Mouse (Mus musculus) neural tube, embryonic 12.5 days (tissue): Measurements from ENCODE around the gene Il10. TPM values are rescaled to one million over a fixed set of nuclear protein-coding genes. Genes with fewer than 3 reads are reported as not detected.

Experiments used
- ATAC-seq: fragments of 200-750 bp; cut with Nextera tagmentation; 2 replicates; pipeline ENCODE4 v1.8.0; 2017; ENCODE audit warnings: low read depth, mild to moderate bottlenecking, moderate TSS enrichment, moderate library complexity; ENCODE audit not compliant: low FRiP score
- H3K27ac ChIP-seq: fragments of 300-500 bp; sonication (generic); 2 replicates; pipeline ENCODE4 v1.5.1; 2016
- H3K27me3 ChIP-seq: fragments of 300-500 bp; sonication (generic); replicated peaks from 2 replicates; pipeline ENCODE4 v1.6.1; 2016; ENCODE audit warnings: mild to moderate bottlenecking
- H3K36me3 ChIP-seq: fragments of 300-500 bp; sonication (generic); 2 replicates; pipeline ENCODE4 v1.6.1; 2016; ENCODE audit warnings: mild to moderate bottlenecking
- H3K4me1 ChIP-seq: fragments of 300-500 bp; sonication (generic); 2 replicates; pipeline ENCODE4 v1.6.1; 2016
- H3K4me2 ChIP-seq: fragments of 300-500 bp; sonication (generic); replicated peaks from 2 replicates; pipeline ENCODE4 v1.6.1; 2016; ENCODE audit warnings: mild to moderate bottlenecking
- H3K4me3 ChIP-seq: fragments of 300-500 bp; sonication (generic); 2 replicates; pipeline ENCODE4 v1.5.1; 2016
- H3K9ac ChIP-seq: fragments of 300-500 bp; sonication (generic); 2 replicates; pipeline ENCODE4 v1.6.1; 2016; ENCODE audit warnings: mild to moderate bottlenecking
- H3K9me3 ChIP-seq: fragments of 300-500 bp; sonication (generic); 2 replicates; pipeline ENCODE4 v1.6.1; 2016; ENCODE audit warnings: mild to moderate bottlenecking
- WGBS: fragments of 180-500 bp; shearing (Covaris S2); methylation state at CpG from one replicate; pipeline ENCODE4 v1.1.7; 2016; 5-methylcytosine and 5-hydroxymethylcytosine counted together
- polyA plus RNA-seq: library from polyadenylated mRNA; unstranded; fragments of >200 nt; fragmentation: Nextera tagmentation; extraction: Ambion mirVana; gene quantifications from 2 replicates; pipeline ENCODE4 v1.2.1, GENCODE M21; 2016

The Il10 gene
- not detected in 2 replicates for polyA plus RNA-seq

- no peak for ATAC-seq
- no peaks in the 10 kb centered on the region for H3K27me3 ChIP-seq
- no peaks in the 10 kb centered on the region for H3K4me1 ChIP-seq
- H3K9me3 ChIP-seq = no peaks in the 10 kb centered on the region
- no peak within 1 kb of the TSS for H3K27ac ChIP-seq
- no peak within 1 kb of the TSS for H3K9ac ChIP-seq
- 80% methylated on average over 8 of the region's 8 CpGs for WGBS
- H3K4me2 ChIP-seq = no peak within 1 kb of the TSS
- no peaks in the 10 kb centered on the region for H3K36me3 ChIP-seq
- H3K4me3 ChIP-seq = no peak within 1 kb of the TSS
These were observed at the start of gene Il10 for GRCm38 (mm10) chr1:131019492-131020098. Gene Il10, plus strand, starts transcription at chr1:131019845.

- Histone ChIP-seq H3K36me3 (no peaks in the 10 kb centered on the region), H3K9me3 (no peaks in the 10 kb centered on the region), H3K27ac (no peak overlapping the region), H3K4me1 (no peaks in the 10 kb centered on the region), H3K4me3 (no peak overlapping the region), H3K27me3 (no peaks in the 10 kb centered on the region), H3K4me2 (no peak overlapping the region), H3K9ac (no peak overlapping the region)
- no peak for ATAC-seq
- WGBS = 70% methylated on average over 1 of the region's 1 CpGs
These were observed 40.2 kb upstream of the Il10 start for GRCm38 (mm10) chr1:130979455-130979854.

GRCm38 (mm10) chr1:130984441-130984840 lies 35.2 kb upstream of the Il10 start:
- no peak overlapping the region for H3K27ac ChIP-seq
- H3K27me3 ChIP-seq = no peaks in the 10 kb centered on the region
- 68% methylated on average over 7 of the region's 7 CpGs for WGBS
- no peaks in the 10 kb centered on the region for H3K36me3 ChIP-seq
- no peak overlapping the region for H3K4me3 ChIP-seq
- no peaks in the 10 kb centered on the region for H3K9me3 ChIP-seq
- no peak overlapping the region for H3K4me2 ChIP-seq
- no peak for ATAC-seq
- H3K4me1 ChIP-seq = no peaks in the 10 kb centered on the region
- no peak overlapping the region for H3K9ac ChIP-seq

- no peaks in the 10 kb centered on the region for H3K9me3 ChIP-seq
- H3K27ac ChIP-seq = no peak overlapping the region
- ATAC-seq = no peak
- 84% methylated on average over 5 of the region's 5 CpGs for WGBS
- H3K27me3 ChIP-seq = no peaks in the 10 kb centered on the region
- no peaks in the 10 kb centered on the region for H3K4me1 ChIP-seq
- no peak overlapping the region for H3K9ac ChIP-seq
- H3K4me3 ChIP-seq = no peak overlapping the region
- H3K4me2 ChIP-seq = no peak overlapping the region
- no peaks in the 10 kb centered on the region for H3K36me3 ChIP-seq
These were observed 32.6 kb upstream of the Il10 start for GRCm38 (mm10) chr1:130987001-130987400.

DNA sequence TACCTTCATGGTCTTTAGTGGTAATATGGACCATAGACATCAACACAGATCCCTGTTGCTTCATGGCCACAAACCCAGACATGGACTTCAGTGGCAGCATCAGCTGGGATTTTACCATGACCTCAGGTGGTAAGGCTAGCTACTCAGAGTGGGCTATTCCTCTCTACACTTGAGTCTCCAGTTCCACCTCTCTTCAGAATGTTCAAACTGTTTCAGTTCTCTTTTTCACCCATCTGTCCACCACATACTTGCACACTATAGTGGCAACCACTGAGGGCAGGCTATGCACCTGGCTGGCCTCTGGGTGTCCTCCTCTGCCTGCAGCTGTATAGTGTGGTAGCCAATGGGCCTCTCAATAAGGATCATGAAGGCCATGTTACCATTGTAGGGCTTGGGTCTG lies 32.2 kb upstream of the Il10 start:
- no peak overlapping the region for H3K27ac ChIP-seq
- no peaks in the 10 kb centered on the region for H3K27me3 ChIP-seq
- H3K9me3 ChIP-seq = no peaks in the 10 kb centered on the region
- H3K4me1 ChIP-seq = no peaks in the 10 kb centered on the region
- no peaks in the 10 kb centered on the region for H3K36me3 ChIP-seq
- H3K9ac ChIP-seq = no peak overlapping the region
- no peak overlapping the region for H3K4me3 ChIP-seq
- ATAC-seq = no peak
- no peak overlapping the region for H3K4me2 ChIP-seq

- Histone ChIP-seq H3K4me3 (no peak overlapping the region), H3K9ac (no peak overlapping the region), H3K27me3 (no peaks in the 10 kb centered on the region), H3K4me2 (no peak overlapping the region), H3K27ac (no peak overlapping the region), H3K9me3 (no peaks in the 10 kb centered on the region), H3K4me1 (no peaks in the 10 kb centered on the region), H3K36me3 (no peaks in the 10 kb centered on the region)
- ATAC-seq = no peak
- WGBS = 92% methylated on average over 3 of the region's 3 CpGs
These were observed 30.3 kb upstream of the Il10 start for GRCm38 (mm10) chr1:130989331-130989730.

- Histone ChIP-seq H3K27ac (no peak overlapping the region), H3K4me1 (no peaks in the 10 kb centered on the region), H3K9me3 (no peaks in the 10 kb centered on the region), H3K36me3 (no peaks in the 10 kb centered on the region), H3K9ac (no peak overlapping the region), H3K27me3 (no peaks in the 10 kb centered on the region), H3K4me2 (no peak overlapping the region), H3K4me3 (no peak overlapping the region)
- WGBS = 92% methylated on average over 1 of the region's 1 CpGs
- ATAC-seq = no peak
These were observed 29.2 kb upstream of the Il10 start for GRCm38 (mm10) chr1:130990448-130990847.

DNA sequence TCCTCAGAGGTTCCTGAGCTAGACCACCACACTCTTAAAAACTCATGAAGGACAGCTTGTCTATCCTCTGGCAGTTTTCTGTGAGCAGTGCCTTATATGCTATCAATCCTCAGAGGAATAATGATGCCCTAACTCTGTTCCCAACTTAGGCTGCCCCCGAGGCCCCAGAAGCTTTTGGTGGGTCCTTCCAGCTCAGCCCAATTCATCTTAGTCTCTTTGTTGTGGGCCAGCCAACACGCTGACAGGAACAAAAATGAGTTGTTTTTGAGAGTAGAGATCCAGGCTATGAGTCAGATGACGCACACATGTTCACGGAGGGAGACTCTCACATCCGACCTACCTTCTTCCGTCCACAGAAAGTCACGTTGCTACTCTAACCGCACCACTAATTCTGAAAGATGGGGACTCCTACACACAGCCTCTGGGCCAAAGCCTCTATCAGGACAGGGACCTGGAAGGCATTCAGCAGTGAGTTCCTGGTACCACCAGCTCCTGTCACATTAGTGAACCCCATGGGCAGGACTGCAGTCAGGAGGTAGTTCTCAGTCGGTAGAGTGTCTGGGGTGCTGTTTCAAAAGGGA lies 26.0 kb upstream of the Il10 start:
- no peak overlapping the region for H3K9ac ChIP-seq
- no peak overlapping the region for H3K4me3 ChIP-seq
- H3K9me3 ChIP-seq = no peaks in the 10 kb centered on the region
- ATAC-seq = no peak
- H3K4me2 ChIP-seq = no peak overlapping the region
- 89% methylated on average over 9 of the region's 9 CpGs for WGBS
- no peak overlapping the region for H3K27ac ChIP-seq
- H3K4me1 ChIP-seq = no peaks in the 10 kb centered on the region
- H3K27me3 ChIP-seq = no peaks in the 10 kb centered on the region
- no peaks in the 10 kb centered on the region for H3K36me3 ChIP-seq

GRCm38 (mm10) chr1:130995515-130995914 lies 24.1 kb upstream of the Il10 start:
- Histone ChIP-seq H3K9ac (no peak overlapping the region), H3K9me3 (no peaks in the 10 kb centered on the region)
- ATAC-seq = no peak

GRCm38 (mm10) chr1:130996356-130996755 lies 23.3 kb upstream of the Il10 start:
- H3K9ac ChIP-seq = no peak overlapping the region
- H3K27ac ChIP-seq = no peak overlapping the region
- H3K36me3 ChIP-seq = no peaks in the 10 kb centered on the region
- no peaks in the 10 kb centered on the region for H3K27me3 ChIP-seq
- no peaks in the 10 kb centered on the region for H3K4me1 ChIP-seq
- no peak overlapping the region for H3K4me2 ChIP-seq
- no peak for ATAC-seq
- H3K9me3 ChIP-seq = no peaks in the 10 kb centered on the region
- 94% methylated on average over 10 of the region's 10 CpGs for WGBS
- no peak overlapping the region for H3K4me3 ChIP-seq

More at GRCm38 (mm10) chr1:130995515-130995914, 24.1 kb upstream of the Il10 start:
- Histone ChIP-seq H3K4me1 (no peaks in the 10 kb centered on the region), H3K36me3 (no peaks in the 10 kb centered on the region), H3K4me3 (no peak overlapping the region), H3K4me2 (no peak overlapping the region), H3K27ac (no peak overlapping the region), H3K27me3 (no peaks in the 10 kb centered on the region)
- WGBS = 77% methylated on average over 1 of the region's 1 CpGs

- no peak for ATAC-seq
- H3K27ac ChIP-seq = no peak overlapping the region
- WGBS = 89% methylated on average over 4 of the region's 4 CpGs
These were observed 22.2 kb upstream of the Il10 start for GRCm38 (mm10) chr1:130997441-130997840.

GRCm38 (mm10) chr1:130998321-130998720 lies 21.3 kb upstream of the Il10 start:
- WGBS = 90% methylated on average over 10 of the region's 10 CpGs
- Histone ChIP-seq H3K4me1 (no peaks in the 10 kb centered on the region), H3K4me3 (no peak overlapping the region), H3K27ac (no peak overlapping the region), H3K9ac (no peak overlapping the region), H3K9me3 (no peaks in the 10 kb centered on the region), H3K36me3 (no peaks in the 10 kb centered on the region), H3K27me3 (no peaks in the 10 kb centered on the region), H3K4me2 (no peak overlapping the region)
- ATAC-seq = no peak

More at GRCm38 (mm10) chr1:130997441-130997840, 22.2 kb upstream of the Il10 start:
- Histone ChIP-seq H3K4me3 (no peak overlapping the region), H3K4me1 (no peaks in the 10 kb centered on the region), H3K4me2 (no peak overlapping the region), H3K36me3 (no peaks in the 10 kb centered on the region), H3K27me3 (no peaks in the 10 kb centered on the region), H3K9me3 (no peaks in the 10 kb centered on the region), H3K9ac (no peak overlapping the region)

DNA sequence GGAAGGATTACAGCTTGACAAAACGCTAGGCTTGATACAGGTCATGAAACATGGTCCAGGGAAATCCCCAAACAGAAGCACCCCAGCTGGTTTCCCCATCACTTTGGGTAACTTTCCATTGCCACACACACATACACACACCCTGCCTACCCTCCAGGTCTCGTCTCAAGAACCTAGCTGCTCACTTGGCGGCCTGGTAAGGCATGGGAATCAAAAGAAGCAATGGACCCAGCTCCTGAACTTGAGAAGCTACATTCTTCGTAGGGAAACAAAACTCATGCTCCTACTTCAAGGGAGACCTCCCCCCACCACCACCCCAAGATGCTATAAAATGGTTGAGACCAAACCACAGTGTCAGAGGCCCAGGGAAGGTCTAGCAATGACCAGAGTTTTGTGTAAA lies 19.9 kb upstream of the Il10 start:
- Histone ChIP-seq H3K27ac (no peak overlapping the region), H3K4me2 (no peak overlapping the region), H3K4me3 (no peak overlapping the region), H3K36me3 (no peaks in the 10 kb centered on the region), H3K9ac (no peak overlapping the region), H3K27me3 (no peaks in the 10 kb centered on the region), H3K4me1 (no peaks in the 10 kb centered on the region), H3K9me3 (no peaks in the 10 kb centered on the region)
- no peak for ATAC-seq
- 89% methylated on average over 4 of the region's 4 CpGs for WGBS
